Mouse (Mus musculus) adrenal gland, adult 18-20 months (tissue): Measurements from ENCODE around the gene Ptger4. TPM values are rescaled to one million over a fixed set of nuclear protein-coding genes. Genes with fewer than 3 reads are reported as not detected.

Source experiments
- DNase-seq, 2 experiments: peaks; one replicate each; pipeline ENCODE4 v3.0.0; 2021 to 2022; ENCODE audit warnings: low spot score in 2 of 2
- total RNA-seq, 2 experiments: library from RNA; stranded (reverse); gene quantifications; 1 replicate in 1 of 2; 2 replicates in 1 of 2; pipeline ENCODE4 v1.2.3; 2021

Gene Ptger4
- total RNA-seq, 2 experiments from 2014 or later = 1.1 to 1.3 TPM

- no peak for DNase-seq
Measured at GRCm38 (mm10) chr15:5173217-5173820, 70.7 kb downstream of the Ptger4 start.

- no peak for DNase-seq
Measured at GRCm38 (mm10) chr15:5165121-5165773, 78.7 kb downstream of the Ptger4 start.

GRCm38 (mm10) chr15:5158827-5159226 is 85.2 kb downstream of the Ptger4 start:
- no peak for DNase-seq

DNA sequence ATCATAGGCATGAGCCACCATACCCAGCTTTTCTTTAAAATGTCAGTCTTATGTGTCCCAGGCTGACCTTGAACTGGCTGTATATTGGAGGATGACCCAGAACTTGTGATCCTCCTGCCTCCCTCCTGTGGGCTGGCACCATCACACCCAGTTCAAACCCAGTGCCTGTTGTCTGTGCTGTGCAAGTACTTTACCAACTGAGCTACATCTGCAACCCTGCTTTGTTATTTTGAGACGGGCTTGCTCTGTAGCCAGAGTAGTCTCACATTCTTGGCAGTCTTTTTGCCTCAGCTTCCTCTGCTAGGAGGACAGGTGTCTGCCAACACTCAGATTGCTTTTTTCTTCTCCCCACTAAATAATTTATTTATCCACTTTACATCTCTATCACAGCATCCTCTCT is 86.6 kb downstream of the Ptger4 start:
- no peak for DNase-seq

Other genes with a start within 250 kb of the Ptger4 start
- 10 to 100 TPM; 15.3 to 42.7 TPM for gene C7, start 180.4 kb downstream of the Ptger4 start, total RNA-seq
- 1 to 10 TPM; 6.6 to 6.7 TPM for gene Card6, start 135.6 kb downstream of the Ptger4 start, total RNA-seq
- 100 to 1,000 TPM; 365 to 475 TPM for gene Rpl37, start 127.5 kb downstream of the Ptger4 start, total RNA-seq
- gene Prkaa1, start 100.3 kb downstream of the Ptger4 start, total RNA-seq = 10 to 100 TPM; 31.8 to 36.3 TPM
- gene Ttc33, start 58.7 kb downstream of the Ptger4 start, total RNA-seq = 10 to 100 TPM; 37.4 to 51.1 TPM